Mouse (Mus musculus) liver, embryonic 13.5 days (tissue): ENCODE results near the gene Bcas3. TPM values are rescaled to one million over a fixed set of nuclear protein-coding genes. Genes with fewer than 3 reads are reported as not detected.
A peak's percentile ranks its signal among the peaks of the same experiment; 100 is the strongest.

Source experiments
- ATAC-seq: fragments of 200-750 bp; cut with Nextera tagmentation; 2 replicates; pipeline ENCODE4 v1.8.0; 2017; ENCODE audit warnings: low read depth, mild to moderate bottlenecking, moderate number of reproducible peaks, moderate library complexity
- DNase-seq: peaks from one replicate; pipeline ENCODE4 v3.0.0; 2022
- H3K27ac ChIP-seq: fragments of 300-500 bp; sonication (generic); 2 replicates; pipeline ENCODE4 v1.5.1; 2015; ENCODE audit warnings: moderate library complexity, mild to moderate bottlenecking, inconsistent platforms
- H3K27me3 ChIP-seq: fragments of 300-500 bp; sonication (generic); 2 replicates; pipeline ENCODE4 v1.6.1; 2015; ENCODE audit warnings: mild to moderate bottlenecking, inconsistent platforms
- H3K36me3 ChIP-seq: fragments of 300-500 bp; sonication (generic); 2 replicates; pipeline ENCODE4 v1.6.1; 2015; ENCODE audit warnings: mild to moderate bottlenecking, inconsistent platforms
- H3K4me1 ChIP-seq: fragments of 300-500 bp; sonication (generic); replicated peaks from 2 replicates; pipeline ENCODE4 v1.6.1; 2015; ENCODE audit warnings: inconsistent platforms
- H3K4me2 ChIP-seq: fragments of 300-500 bp; sonication (generic); 2 replicates; pipeline ENCODE4 v1.6.1; 2015; ENCODE audit warnings: inconsistent platforms, mild to moderate bottlenecking, moderate library complexity
- H3K4me3 ChIP-seq: fragments of 300-500 bp; sonication (generic); replicated peaks from 2 replicates; pipeline ENCODE4 v1.5.1; 2015; ENCODE audit warnings: mild to moderate bottlenecking, inconsistent platforms
- H3K9ac ChIP-seq: fragments of 300-500 bp; sonication (generic); 2 replicates; pipeline ENCODE4 v1.6.1; 2015; ENCODE audit warnings: mild to moderate bottlenecking, inconsistent platforms
- H3K9me3 ChIP-seq: fragments of 300-500 bp; sonication (generic); replicated peaks from 2 replicates; pipeline ENCODE4 v1.6.1; 2016; ENCODE audit warnings: inconsistent platforms
- WGBS: fragments of 180-500 bp; shearing (Covaris S2); methylation state at CpG from one replicate; pipeline ENCODE4 v1.1.7; 2015; ENCODE audit not compliant: insufficient replicate concordance; 5-methylcytosine and 5-hydroxymethylcytosine counted together
- polyA plus RNA-seq: library from polyadenylated mRNA; unstranded; fragments of >200 nt; fragmentation: Nextera tagmentation; extraction: Ambion mirVana; gene quantifications from 2 replicates; pipeline ENCODE4 v1.2.1, GENCODE M21; 2015

Gene Bcas3
- polyA plus RNA-seq, result 13.6 and 16.4 TPM in 2 replicates

DNA sequence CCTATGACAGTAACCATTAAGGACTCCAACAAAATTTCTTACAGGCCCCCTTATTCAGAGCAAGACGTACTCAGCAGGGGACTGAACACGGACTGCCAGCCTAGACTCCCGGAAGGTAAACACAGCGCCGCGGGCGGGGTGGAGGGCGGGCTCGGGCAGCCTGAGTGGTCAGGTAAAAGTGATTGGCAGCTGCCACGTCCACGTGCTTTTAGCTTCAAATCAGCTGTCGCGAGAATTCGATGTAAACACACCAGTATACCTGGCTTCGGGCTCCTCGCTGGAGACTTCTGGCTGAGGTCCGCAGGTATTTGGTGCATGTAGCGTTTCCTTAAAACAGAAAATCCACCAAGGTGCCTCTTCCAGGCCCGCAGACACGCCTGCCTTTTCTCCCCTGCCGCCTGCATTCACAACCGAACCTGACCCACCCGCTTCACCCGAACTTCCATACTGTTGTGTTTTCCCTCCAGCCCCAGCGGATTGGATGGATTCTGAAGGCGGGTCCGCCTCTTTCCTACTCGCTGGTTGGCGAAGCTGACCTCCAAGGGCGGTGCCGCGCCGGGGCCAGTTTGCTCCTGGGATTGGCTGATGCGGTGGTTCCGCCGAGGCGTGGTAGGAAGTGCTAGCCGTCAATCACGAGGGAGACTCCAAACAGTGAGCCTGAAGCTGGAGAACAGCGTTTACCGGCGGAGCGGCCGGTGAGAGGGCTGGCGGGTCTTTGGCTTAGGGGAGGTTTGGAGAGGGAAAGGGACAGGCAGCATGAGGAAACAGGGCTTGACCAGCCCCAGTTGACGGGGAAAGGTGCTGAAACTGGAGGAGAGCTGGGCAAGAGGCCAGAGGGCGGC, at the start of gene Bcas3:
Bcas3 (plus strand) TSS at position 629 of the 842 bp plus-strand sequence.
- WGBS, result under 1% methylated on average over 47 of the region's 47 CpGs
- peaks cover 49% of the 10 kb centered on the region for H3K4me1 ChIP-seq
- DNase-seq, result peak; percentile 99

DNA sequence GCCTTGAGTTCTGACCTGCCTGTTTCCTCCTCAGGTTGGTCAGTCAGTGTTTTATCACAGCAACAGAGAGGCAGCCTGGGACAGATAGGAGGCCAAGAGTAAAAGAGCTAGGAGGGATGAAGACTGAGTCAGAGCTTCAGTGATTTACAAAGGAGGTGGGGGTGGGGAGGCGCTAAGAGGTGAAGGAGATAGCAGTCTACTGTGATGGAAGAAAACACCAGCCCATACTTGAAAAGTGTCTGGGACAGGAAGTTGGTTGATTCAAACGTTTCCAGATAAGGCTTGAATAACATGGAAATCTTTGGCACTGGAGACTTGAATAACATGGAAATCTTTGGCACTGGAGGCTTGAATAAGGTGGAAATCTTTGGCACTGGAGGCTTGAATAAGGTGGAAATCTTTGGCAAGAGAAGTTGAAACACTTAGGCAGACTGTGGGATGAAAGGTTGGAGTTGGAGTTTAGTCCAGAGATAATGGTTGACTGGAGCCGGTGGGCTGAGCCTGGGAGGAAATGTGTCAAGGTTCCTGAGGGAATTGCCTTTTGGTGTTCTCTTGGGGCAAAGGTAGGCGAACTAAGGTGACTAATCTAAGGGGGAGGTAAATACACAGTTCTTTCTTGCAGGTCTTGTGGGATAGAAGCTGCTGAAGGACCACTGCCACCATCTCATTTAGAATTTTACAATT, 46.2 kb upstream of the Bcas3 start:
- no peak overlapping the region for H3K4me2 ChIP-seq
- ATAC-seq (no peak), DNase-seq (no peak)
- 33% methylated on average over 4 of the region's 4 CpGs for WGBS
- no peak overlapping the region for H3K27ac ChIP-seq
- H3K4me1 ChIP-seq, result peaks cover 18% of the 10 kb centered on the region
- H3K27me3 ChIP-seq, result no peaks in the 10 kb centered on the region
- H3K9ac ChIP-seq, result no peak overlapping the region
- H3K4me3 ChIP-seq, result no peak overlapping the region
- H3K36me3 ChIP-seq, result no peaks in the 10 kb centered on the region
- H3K9me3 ChIP-seq, result no peaks in the 10 kb centered on the region

More for the DNA sequence above, at the start of gene Bcas3:
- H3K27me3 ChIP-seq, result no peaks in the 10 kb centered on the region
- H3K9me3 ChIP-seq, result no peaks in the 10 kb centered on the region
- peak within 1 kb of the TSS; percentile 82 for H3K27ac ChIP-seq
- peak; percentile 96 for ATAC-seq
- peak within 1 kb of the TSS; percentile 75 for H3K4me3 ChIP-seq
- H3K36me3 ChIP-seq, result peaks cover 20% of the 10 kb centered on the region
- H3K4me2 ChIP-seq, result peak within 1 kb of the TSS; percentile 79
- peak within 1 kb of the TSS; percentile 89 for H3K9ac ChIP-seq

DNA sequence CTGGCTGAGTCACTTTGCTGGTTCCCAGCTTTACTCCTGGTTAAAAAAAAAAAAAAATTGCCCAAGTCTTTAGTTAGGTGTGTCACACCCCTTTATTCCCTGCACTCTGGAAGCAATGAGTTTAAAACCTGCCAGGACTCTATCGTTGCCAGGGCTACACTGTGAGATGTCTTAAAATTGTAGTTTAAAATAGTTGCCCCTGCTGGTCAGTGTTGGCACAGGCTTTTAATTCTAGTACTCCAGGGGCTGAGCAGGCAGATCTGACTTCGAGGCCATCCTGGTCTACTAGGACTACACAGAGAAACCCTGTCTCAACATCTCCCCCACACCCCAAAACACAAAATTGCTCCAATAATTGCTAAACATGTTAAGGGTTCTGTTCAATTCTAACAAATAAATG, 44.2 kb upstream of the Bcas3 start:
- 73% methylated on average over 2 of the region's 2 CpGs for WGBS
- no peaks in the 10 kb centered on the region for H3K9me3 ChIP-seq
- H3K9ac ChIP-seq, result no peak overlapping the region
- no peak for ATAC-seq
- no peak for DNase-seq
- peak overlapping the region; percentile 34 for H3K27ac ChIP-seq
- no peaks in the 10 kb centered on the region for H3K27me3 ChIP-seq
- peaks cover 31% of the 10 kb centered on the region for H3K4me1 ChIP-seq
- H3K4me2 ChIP-seq, result no peak overlapping the region
- H3K4me3 ChIP-seq, result no peak overlapping the region
- peaks cover 6% of the 10 kb centered on the region for H3K36me3 ChIP-seq

DNA sequence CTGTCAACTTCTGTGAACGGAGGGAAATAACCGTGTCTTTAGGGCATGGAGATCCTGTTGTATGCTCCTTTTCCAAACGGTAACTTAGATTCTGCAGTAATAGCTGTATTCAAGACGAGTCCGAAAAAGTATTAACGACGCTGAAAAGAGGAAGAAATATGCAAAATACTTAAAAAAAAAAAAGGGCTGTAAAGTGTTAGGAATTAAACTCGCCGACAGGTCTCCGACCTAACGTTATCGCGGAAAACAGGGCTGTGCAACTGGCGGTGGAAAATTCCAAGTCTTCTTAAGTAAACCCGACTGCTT, 42.6 kb upstream of the Bcas3 start:
- Histone ChIP-seq H3K9me3 (no peaks in the 10 kb centered on the region), H3K9ac (peak overlapping the region; percentile 84), H3K4me3 (peak overlapping the region; percentile 87), H3K27me3 (no peaks in the 10 kb centered on the region), H3K27ac (peak overlapping the region; percentile 95), H3K36me3 (peaks cover 19% of the 10 kb centered on the region), H3K4me1 (peaks cover 35% of the 10 kb centered on the region), H3K4me2 (peak overlapping the region; percentile 81)
- ATAC-seq (no peak), DNase-seq (no peak)
- under 1% methylated on average over 15 of the region's 15 CpGs for WGBS

DNA sequence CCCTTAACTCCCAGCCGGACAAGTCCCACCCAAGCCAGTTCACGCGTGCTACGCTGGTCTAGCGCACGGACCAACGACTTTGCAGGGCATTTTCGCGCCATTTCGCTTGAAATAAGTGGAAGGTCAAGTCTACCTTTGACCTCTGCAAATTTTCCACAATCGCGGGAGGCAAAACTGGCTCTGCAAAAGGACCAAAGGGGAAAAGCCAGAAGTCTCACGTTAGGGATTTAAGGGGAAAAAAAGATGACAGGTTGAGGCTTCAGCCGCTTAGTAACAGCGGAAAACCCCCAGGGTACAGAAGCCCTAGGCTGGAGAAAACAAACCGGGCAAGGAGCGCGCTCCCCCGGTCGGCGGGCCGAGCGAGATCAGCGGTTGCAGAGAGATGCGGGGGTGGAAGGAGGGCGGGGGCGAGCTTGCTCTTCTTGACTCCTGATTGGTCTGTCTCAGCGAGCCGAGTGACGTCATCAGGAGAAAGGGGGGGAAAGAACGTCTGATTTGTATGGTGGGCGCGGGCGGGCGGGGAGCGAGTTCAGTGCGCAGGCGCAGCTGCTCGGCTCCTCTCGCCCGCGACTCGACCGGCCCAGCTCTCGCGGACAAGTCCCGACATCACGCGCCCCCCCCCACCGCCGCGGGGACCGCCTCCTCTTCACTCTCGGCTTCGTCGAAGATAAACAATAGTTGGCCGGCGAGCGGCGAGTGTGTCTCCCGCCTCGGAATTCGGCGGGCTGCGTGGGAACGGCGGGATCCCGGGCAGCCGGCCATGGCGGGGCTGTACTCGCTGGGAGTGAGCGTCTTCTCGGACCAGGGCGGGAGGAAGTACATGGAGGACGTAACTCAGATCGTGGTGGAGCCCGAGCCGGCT, 42.0 kb upstream of the Bcas3 start, which contains the start of gene Ppm1d:
Ppm1d (plus strand) TSS at position 532 of the 862 bp plus-strand sequence.
- Histone ChIP-seq H3K27me3 (no peaks in the 10 kb centered on the region), H3K36me3 (peaks cover 20% of the 10 kb centered on the region), H3K9me3 (no peaks in the 10 kb centered on the region), H3K4me3 (peak within 1 kb of the TSS; percentile 87), H3K9ac (peak within 1 kb of the TSS; percentile 98), H3K4me2 (peak within 1 kb of the TSS; percentile 83), H3K27ac (peak within 1 kb of the TSS; percentile 95), H3K4me1 (peaks cover 36% of the 10 kb centered on the region)
- ATAC-seq, result peak; percentile 89
- peak; percentile 94 for DNase-seq
- WGBS, result under 1% methylated on average over 76 of the region's 78 CpGs

DNA sequence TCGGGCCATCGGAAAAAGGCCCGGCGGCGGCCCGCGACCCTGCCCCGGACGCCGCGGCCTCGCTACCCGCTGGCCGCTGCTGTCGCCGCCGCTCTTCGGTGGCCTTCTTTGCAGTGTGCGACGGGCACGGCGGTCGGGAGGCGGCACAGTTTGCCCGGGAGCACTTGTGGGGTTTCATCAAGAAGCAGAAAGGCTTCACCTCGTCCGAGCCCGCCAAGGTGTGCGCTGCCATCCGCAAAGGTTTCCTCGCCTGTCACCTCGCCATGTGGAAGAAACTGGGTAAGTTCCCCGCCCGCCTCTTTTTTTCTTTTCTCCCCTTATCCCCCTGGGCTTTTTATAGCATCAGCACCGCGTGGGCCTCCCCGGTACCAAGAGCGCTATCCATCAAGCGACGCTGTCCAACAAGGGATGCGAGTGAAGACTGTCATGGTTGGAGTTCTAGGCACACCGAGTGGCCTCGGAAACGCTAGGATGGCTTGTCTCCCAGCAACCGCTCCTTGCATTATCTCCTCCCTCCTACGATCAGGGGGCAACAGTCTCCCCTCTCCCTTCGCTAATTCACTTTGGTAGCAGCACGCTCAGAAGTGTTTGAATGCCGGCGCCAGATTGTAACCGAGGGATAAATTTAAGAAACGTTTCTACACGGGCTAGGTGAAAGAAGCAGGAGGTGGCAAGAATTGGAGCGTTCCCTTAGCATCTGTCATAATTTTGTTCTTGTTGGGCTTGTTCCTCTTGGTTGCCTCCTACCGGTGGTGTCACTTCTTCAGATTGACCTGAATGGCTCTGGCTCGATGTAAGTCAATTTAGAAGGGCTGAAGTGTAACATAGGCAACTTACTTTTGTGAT, 41.1 kb upstream of the Bcas3 start:
- Histone ChIP-seq H3K27ac (peak overlapping the region; percentile 94), H3K4me1 (peaks cover 36% of the 10 kb centered on the region), H3K9ac (peak overlapping the region; percentile 98), H3K27me3 (no peaks in the 10 kb centered on the region), H3K36me3 (peaks cover 28% of the 10 kb centered on the region), H3K9me3 (no peaks in the 10 kb centered on the region), H3K4me3 (peak overlapping the region; percentile 87), H3K4me2 (peak overlapping the region; percentile 83)
- ATAC-seq (peak; percentile 19), DNase-seq (peak; percentile 53)
- under 1% methylated on average over 54 of the region's 56 CpGs for WGBS

DNA sequence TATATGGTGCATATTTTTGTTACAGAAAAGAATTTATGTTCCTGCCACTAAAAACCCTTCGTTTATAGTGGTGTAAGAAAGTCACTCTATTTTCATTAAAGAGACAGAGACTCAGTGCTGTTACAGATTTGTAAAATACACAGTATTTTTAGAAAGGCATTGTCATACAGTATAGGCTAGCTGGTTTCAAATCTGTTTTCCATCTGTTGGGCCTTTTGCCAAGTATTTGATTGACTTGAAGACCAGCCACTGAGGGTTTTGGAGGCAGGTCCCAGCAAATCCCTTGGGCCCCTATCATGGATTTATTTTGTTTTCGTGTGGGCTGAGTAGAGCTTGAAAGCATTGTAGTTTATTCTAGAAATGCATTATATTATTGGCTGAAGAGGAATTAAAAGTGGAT, 40.1 kb upstream of the Bcas3 start:
- DNase-seq (no peak), ATAC-seq (no peak)
- Histone ChIP-seq H3K36me3 (peaks cover 29% of the 10 kb centered on the region), H3K27ac (peak overlapping the region; percentile 94; the same call in 1 of the 2 replicates), H3K4me1 (peaks cover 36% of the 10 kb centered on the region), H3K4me3 (peak overlapping the region; percentile 87), H3K9me3 (no peaks in the 10 kb centered on the region), H3K27me3 (no peaks in the 10 kb centered on the region), H3K9ac (peak overlapping the region; percentile 98), H3K4me2 (peak overlapping the region; percentile 83)
- WGBS, result 41% methylated on average over 2 of the region's 2 CpGs

DNA sequence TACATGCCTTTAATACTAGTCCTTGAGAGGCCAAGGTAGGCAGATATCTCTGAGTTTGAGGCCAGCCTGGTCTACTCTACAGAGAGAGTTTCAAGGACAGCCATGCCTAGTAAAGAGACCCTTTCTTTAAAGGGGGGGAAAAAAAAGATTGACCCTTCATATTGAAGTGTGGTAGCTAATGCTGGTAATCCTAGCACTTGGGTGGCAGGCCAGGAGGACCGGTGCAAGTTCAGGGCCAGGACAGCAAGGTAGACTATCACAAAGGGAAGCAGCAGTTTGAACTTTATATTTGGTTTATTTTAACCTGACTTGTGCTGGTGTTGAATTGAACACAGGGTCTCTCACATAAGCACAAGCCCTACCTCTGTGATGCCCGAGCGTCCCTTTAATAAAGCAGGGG, 39.6 kb upstream of the Bcas3 start:
- H3K9ac ChIP-seq, result peak overlapping the region; percentile 98
- H3K4me3 ChIP-seq, result peak overlapping the region; percentile 87
- ATAC-seq (no peak), DNase-seq (no peak)
- no peak overlapping the region for H3K27ac ChIP-seq
- WGBS, result 91% methylated on average over 3 of the region's 3 CpGs
- peaks cover 36% of the 10 kb centered on the region for H3K4me1 ChIP-seq
- H3K27me3 ChIP-seq, result no peaks in the 10 kb centered on the region
- no peaks in the 10 kb centered on the region for H3K9me3 ChIP-seq
- H3K36me3 ChIP-seq, result peaks cover 33% of the 10 kb centered on the region
- peak overlapping the region; percentile 83 for H3K4me2 ChIP-seq

DNA sequence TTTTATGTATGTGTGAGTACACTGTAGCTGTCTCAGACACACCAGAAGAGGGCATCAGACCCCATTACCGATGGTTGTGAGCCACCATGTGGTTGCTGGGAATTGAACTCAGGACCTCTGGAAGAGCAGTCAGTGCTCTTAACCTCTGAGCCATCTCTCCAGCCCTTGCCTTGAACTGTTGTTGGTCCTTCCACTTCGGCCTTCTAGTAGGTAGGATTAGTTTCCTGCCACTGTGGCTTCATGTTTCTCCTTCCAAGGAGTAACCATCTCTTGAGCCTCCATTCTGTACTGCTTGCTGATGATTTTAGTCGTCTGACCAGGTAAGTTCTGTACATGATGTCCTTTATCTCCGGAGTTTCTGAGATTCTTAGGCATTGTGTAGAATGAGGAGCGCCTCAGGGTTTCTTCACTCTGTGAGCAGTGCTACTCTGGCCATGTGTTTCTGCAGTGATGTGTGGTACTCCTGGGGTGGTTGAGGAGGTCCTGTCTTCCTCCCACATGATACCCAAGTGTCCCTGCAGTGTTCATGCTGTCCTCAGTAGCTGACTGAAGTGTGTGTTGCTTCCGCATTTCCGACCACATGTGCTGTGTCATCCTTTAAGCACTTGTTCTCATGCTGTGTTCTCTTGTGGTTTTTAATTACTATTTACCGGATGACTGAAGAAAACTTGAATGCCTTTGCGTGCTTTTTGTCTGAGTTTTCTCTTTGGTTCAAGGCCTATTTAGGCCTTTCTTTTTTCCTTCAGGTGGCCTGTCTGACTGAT, 29.2 kb upstream of the Bcas3 start:
- Histone ChIP-seq H3K4me2 (peak overlapping the region; percentile 21), H3K27ac (peak overlapping the region; percentile 31)

DNA sequence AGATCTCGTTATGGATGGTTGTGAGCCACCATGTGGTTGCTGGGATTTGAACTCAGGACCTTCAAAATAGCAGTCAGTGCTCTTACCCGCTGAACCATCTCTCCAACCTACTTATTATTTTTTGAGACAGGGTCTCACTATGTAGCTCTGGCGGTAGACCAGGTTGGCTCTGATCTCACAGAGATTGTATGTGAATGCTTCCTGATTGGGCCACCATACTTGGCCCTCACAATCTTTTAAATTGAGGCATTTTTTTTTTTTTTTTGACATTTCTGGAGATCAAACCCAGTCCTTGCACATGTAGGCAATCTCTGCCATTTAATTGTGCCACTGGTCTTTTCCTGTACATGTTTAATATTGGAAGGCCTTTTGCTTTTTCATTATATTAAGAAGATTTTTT, 24.2 kb upstream of the Bcas3 start:
- H3K36me3 ChIP-seq, result peaks cover 70% of the 10 kb centered on the region
- no peak overlapping the region for H3K4me2 ChIP-seq
- peaks cover 13% of the 10 kb centered on the region for H3K4me1 ChIP-seq
- H3K4me3 ChIP-seq, result no peak overlapping the region
- ATAC-seq (no peak), DNase-seq (no peak)
- no peaks in the 10 kb centered on the region for H3K9me3 ChIP-seq
- WGBS, result 85% methylated on average over 3 of the region's 3 CpGs
- no peaks in the 10 kb centered on the region for H3K27me3 ChIP-seq
- H3K9ac ChIP-seq, result no peak overlapping the region
- H3K27ac ChIP-seq, result no peak overlapping the region

More for the DNA sequence above, 29.2 kb upstream of the Bcas3 start:
- Histone ChIP-seq H3K9me3 (no peaks in the 10 kb centered on the region), H3K9ac (no peak overlapping the region), H3K4me3 (no peak overlapping the region), H3K27me3 (no peaks in the 10 kb centered on the region), H3K36me3 (peaks cover 37% of the 10 kb centered on the region), H3K4me1 (peaks cover 35% of the 10 kb centered on the region)
- WGBS, result 55% methylated on average over 9 of the region's 9 CpGs
- DNase-seq (no peak), ATAC-seq (peak; percentile 47; the same call in 1 of the 2 replicates)
